Mouse (Mus musculus) midbrain, embryonic 15.5 days (tissue): ENCODE data around the gene Thrb. TPM values are rescaled to one million over a fixed set of nuclear protein-coding genes. Genes with fewer than 3 reads are reported as not detected.

Experiments
- ATAC-seq: fragments of 200-750 bp; cut with Nextera tagmentation; replicated peaks from 2 replicates; pipeline ENCODE4 v1.8.0; 2017; ENCODE audit warnings: moderate TSS enrichment
- H3K27ac ChIP-seq: fragments of 300-500 bp; sonication (generic); 2 replicates; pipeline ENCODE4 v1.5.1; 2015; ENCODE audit warnings: mild to moderate bottlenecking, inconsistent platforms
- H3K27me3 ChIP-seq: fragments of 300-500 bp; sonication (generic); replicated peaks from 2 replicates; pipeline ENCODE4 v1.6.1; 2015; ENCODE audit warnings: inconsistent platforms
- H3K36me3 ChIP-seq: fragments of 300-500 bp; sonication (generic); replicated peaks from 2 replicates; pipeline ENCODE4 v1.6.1; 2015; ENCODE audit warnings: inconsistent platforms
- H3K4me1 ChIP-seq: fragments of 300-500 bp; sonication (generic); 2 replicates; pipeline ENCODE4 v1.6.1; 2015; ENCODE audit warnings: inconsistent platforms
- H3K4me2 ChIP-seq: fragments of 300-500 bp; sonication (generic); 2 replicates; pipeline ENCODE4 v1.6.1; 2015; ENCODE audit warnings: inconsistent platforms, mild to moderate bottlenecking, moderate library complexity
- H3K4me3 ChIP-seq: fragments of 300-500 bp; sonication (generic); 2 replicates; pipeline ENCODE4 v1.5.1; 2015; ENCODE audit warnings: mild to moderate bottlenecking, inconsistent platforms
- H3K9ac ChIP-seq: fragments of 300-500 bp; sonication (generic); 2 replicates; pipeline ENCODE4 v1.6.1; 2015; ENCODE audit warnings: mild to moderate bottlenecking, inconsistent platforms
- H3K9me3 ChIP-seq: fragments of 300-500 bp; sonication (generic); 2 replicates; pipeline ENCODE4 v1.6.1; 2016; ENCODE audit warnings: inconsistent platforms
- WGBS: fragments of 180-500 bp; shearing (Covaris S2); methylation state at CpG from one replicate; pipeline ENCODE4 v1.1.7; 2015; ENCODE audit warnings: mixed read lengths; 5-methylcytosine and 5-hydroxymethylcytosine counted together
- polyA plus RNA-seq: library from polyadenylated mRNA; unstranded; fragments of >200 nt; fragmentation: Nextera tagmentation; extraction: Ambion mirVana; gene quantifications from 2 replicates; pipeline ENCODE4 v1.2.1, GENCODE M21; 2015

Gene Thrb
- polyA plus RNA-seq, 1 experiment from 2014 or later: 2.3 TPM

- Histone ChIP-seq H3K4me1 (no peaks in the 10 kb centered on the region), H3K9ac (no peak overlapping the region), H3K9me3 (no peaks in the 10 kb centered on the region), H3K4me3 (no peak overlapping the region), H3K27me3 (no peaks in the 10 kb centered on the region), H3K27ac (no peak overlapping the region), H3K36me3 (no peaks in the 10 kb centered on the region), H3K4me2 (no peak overlapping the region)
- WGBS: 87% methylated on average over 5 of the region's 5 CpGs
- no peak for ATAC-seq
These were observed 376.5 kb downstream of the Thrb start for GRCm38 (mm10) chr14:18036573-18036972.

GRCm38 (mm10) chr14:18062082-18062772 is 402.2 kb downstream of the Thrb start:
- H3K4me2 ChIP-seq: no peak overlapping the region
- no peaks in the 10 kb centered on the region for H3K4me1 ChIP-seq
- no peak overlapping the region for H3K27ac ChIP-seq
- H3K9ac ChIP-seq: no peak overlapping the region
- H3K36me3 ChIP-seq: no peaks in the 10 kb centered on the region
- 64% methylated on average over 5 of the region's 5 CpGs for WGBS
- H3K9me3 ChIP-seq: no peaks in the 10 kb centered on the region
- H3K27me3 ChIP-seq: no peaks in the 10 kb centered on the region
- 0 out of 2 replicates have a peak, but pooled peaks have one; percentile 45 for ATAC-seq
- no peak overlapping the region for H3K4me3 ChIP-seq
